Mouse (Mus musculus): ENCODE results near the gene Vkorc1l1. TPM values are rescaled to one million over a fixed set of nuclear protein-coding genes. Genes with fewer than 3 reads are reported as not detected.
A peak's percentile ranks its signal among the peaks of the same experiment; 100 is the strongest.
"Not testable (repeated sequence)": the region's sequence is repeated elsewhere in the genome, so short reads cannot be mapped to it uniquely, and the experiment has no call there.

Gene Vkorc1l1
- polyA plus RNA-seq, 1 experiment from 2014 or later: 24.1 TPM

GRCm38 (mm10) chr5:129940281-129940680 is 1.5 kb upstream of the Vkorc1l1 start:
- Histone ChIP-seq H3K4me1 (replicated peaks; ENCODE audit: control insufficient read depth, insufficient read depth) (no peaks in the 10 kb centered on the region), H3K4me2 (replicated peaks; ENCODE audit: low read depth) (no peak overlapping the region), H3K27ac (replicated peaks) (no peak overlapping the region), H3K9me3 (ENCODE audit: control insufficient read depth, low read length) (no peaks in the 10 kb centered on the region), H3K9ac (ENCODE audit: low read length) (no peak overlapping the region), H3K27me3 (ENCODE audit: control insufficient read depth, insufficient read depth, low read length) (no peaks in the 10 kb centered on the region), H3K36me3 (ENCODE audit: control insufficient read depth, insufficient read depth, low read length) (no peaks in the 10 kb centered on the region), H3K4me3 (ENCODE audit: low read depth, low read length) (no peak overlapping the region)
- WGBS: 32% methylated on average over 2 of the region's 2 CpGs
- TF ChIP-seq EP300 (optimal IDR thresholded peaks at IDR 0.05) (no peak), CTCF (IDR thresholded peaks at IDR 0.05; ENCODE audit: low read depth) (no peak)
- ATAC-seq (ENCODE audit: low FRiP score, low TSS enrichment): no peak
- DNase-seq (ENCODE audit: low spot score): no peak

GRCm38 (mm10) chr5:129940736-129941494 is 855 bp upstream of the Vkorc1l1 start:
- Histone ChIP-seq H3K4me3 (ENCODE audit: low read depth, low read length) (peak overlapping the region; percentile 41), H3K4me2 (replicated peaks; ENCODE audit: low read depth) (peak overlapping the region; percentile 40), H3K27ac (replicated peaks) (no peak overlapping the region), H3K9me3 (ENCODE audit: control insufficient read depth, low read length) (no peaks in the 10 kb centered on the region), H3K4me1 (replicated peaks; ENCODE audit: control insufficient read depth, insufficient read depth) (no peaks in the 10 kb centered on the region), H3K27me3 (ENCODE audit: control insufficient read depth, insufficient read depth, low read length) (no peaks in the 10 kb centered on the region), H3K36me3 (ENCODE audit: control insufficient read depth, insufficient read depth, low read length) (no peaks in the 10 kb centered on the region), H3K9ac (ENCODE audit: low read length) (no peak overlapping the region)
- 3% methylated on average over 9 of the region's 9 CpGs for WGBS
- no peak; the same call in 1 of the 2 replicates for ATAC-seq (ENCODE audit: low FRiP score, low TSS enrichment)
- no peak for DNase-seq (ENCODE audit: low spot score)
- TF ChIP-seq CTCF (IDR thresholded peaks at IDR 0.05; ENCODE audit: low read depth) (no peak), EP300 (optimal IDR thresholded peaks at IDR 0.05) (no peak)

GRCm38 (mm10) chr5:129942073-129942939 is 536 bp downstream of the Vkorc1l1 start:
- H3K4me1 ChIP-seq (replicated peaks; ENCODE audit: control insufficient read depth, insufficient read depth); H3K27me3 ChIP-seq (ENCODE audit: control insufficient read depth, insufficient read depth, low read length); H3K36me3 ChIP-seq (ENCODE audit: control insufficient read depth, insufficient read depth, low read length); H3K9me3 ChIP-seq (ENCODE audit: control insufficient read depth, low read length): not testable (repeated sequence)
- H3K27ac ChIP-seq (replicated peaks): peak overlapping the region; percentile 88
- WGBS: under 1% methylated on average over 27 of the region's 82 CpGs
- peak; percentile 19; the same call in 1 of the 2 replicates for ATAC-seq (ENCODE audit: low FRiP score, low TSS enrichment)
- peak; percentile 54 for DNase-seq (ENCODE audit: low spot score)
- H3K4me2 ChIP-seq (replicated peaks; ENCODE audit: low read depth): peak overlapping the region; percentile 88
- H3K9ac ChIP-seq (ENCODE audit: low read length): peak overlapping the region; percentile 83
- H3K4me3 ChIP-seq (ENCODE audit: low read depth, low read length): peak overlapping the region; percentile 77
- 0 out of 2 replicates have a peak, but pooled peaks have one; percentile 20 for TF ChIP-seq CTCF (IDR thresholded peaks at IDR 0.05; ENCODE audit: low read depth)

GRCm38 (mm10) chr5:129943402-129943801 is 1.6 kb downstream of the Vkorc1l1 start:
- DNase-seq (ENCODE audit: low spot score): no peak
- no peak overlapping the region for H3K9ac ChIP-seq (ENCODE audit: low read length)
- H3K9me3 ChIP-seq (ENCODE audit: control insufficient read depth, low read length): no peaks in the 10 kb centered on the region
- ATAC-seq (ENCODE audit: low FRiP score, low TSS enrichment): no peak
- no peak overlapping the region for H3K4me3 ChIP-seq (ENCODE audit: low read depth, low read length)
- no peaks in the 10 kb centered on the region for H3K36me3 ChIP-seq (ENCODE audit: control insufficient read depth, insufficient read depth, low read length)
- no peaks in the 10 kb centered on the region for H3K27me3 ChIP-seq (ENCODE audit: control insufficient read depth, insufficient read depth, low read length)
- TF ChIP-seq CTCF (IDR thresholded peaks at IDR 0.05; ENCODE audit: low read depth) (no peak), EP300 (optimal IDR thresholded peaks at IDR 0.05) (no peak)
- no peak overlapping the region for H3K27ac ChIP-seq (replicated peaks)
- no peak overlapping the region for H3K4me2 ChIP-seq (replicated peaks; ENCODE audit: low read depth)
- no peaks in the 10 kb centered on the region for H3K4me1 ChIP-seq (replicated peaks; ENCODE audit: control insufficient read depth, insufficient read depth)
- 63% methylated on average over 1 of the region's 1 CpGs for WGBS

GRCm38 (mm10) chr5:129947528-129948033 is 5.8 kb downstream of the Vkorc1l1 start:
- Histone ChIP-seq H3K27me3 (ENCODE audit: control insufficient read depth, insufficient read depth, low read length) (no peaks in the 10 kb centered on the region), H3K9ac (ENCODE audit: low read length) (no peak overlapping the region), H3K36me3 (ENCODE audit: control insufficient read depth, insufficient read depth, low read length) (no peaks in the 10 kb centered on the region), H3K4me1 (replicated peaks; ENCODE audit: control insufficient read depth, insufficient read depth) (no peaks in the 10 kb centered on the region), H3K9me3 (ENCODE audit: control insufficient read depth, low read length) (no peaks in the 10 kb centered on the region), H3K27ac (replicated peaks) (no peak overlapping the region), H3K4me2 (replicated peaks; ENCODE audit: low read depth) (no peak overlapping the region), H3K4me3 (ENCODE audit: low read depth, low read length) (no peak overlapping the region)
- ATAC-seq (ENCODE audit: low FRiP score, low TSS enrichment) (no peak), DNase-seq (ENCODE audit: low spot score) (no peak)
- WGBS: 54% methylated on average over 2 of the region's 2 CpGs
- TF ChIP-seq CTCF (IDR thresholded peaks at IDR 0.05; ENCODE audit: low read depth) (no peak), EP300 (optimal IDR thresholded peaks at IDR 0.05) (no peak)
